Mouse (Mus musculus): ENCODE measurements around the gene Fat4.

The Fat4 gene

DNA sequence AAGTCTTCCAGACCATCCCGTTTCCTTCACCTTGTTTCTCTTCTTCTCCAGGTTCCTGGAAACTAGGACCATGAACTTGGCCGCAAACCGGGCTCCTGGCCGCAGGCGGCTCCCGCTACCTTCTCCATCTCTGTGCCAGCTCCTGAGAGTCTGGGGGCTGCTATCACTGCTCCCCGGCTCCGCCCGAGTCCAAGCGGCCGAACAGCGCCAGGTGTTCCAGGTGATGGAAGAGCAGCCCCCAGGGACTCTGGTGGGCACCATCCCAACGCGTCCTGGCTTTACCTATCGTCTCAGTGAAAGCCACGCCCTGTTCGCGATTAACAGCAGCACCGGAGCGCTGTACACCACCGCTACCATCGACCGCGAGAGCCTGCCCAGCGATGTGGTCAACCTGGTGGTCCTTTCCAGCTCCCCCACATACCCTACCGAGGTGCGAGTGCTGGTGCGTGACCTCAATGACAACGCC, at the start of gene Fat4:
TSS of gene Fat4 (plus strand) at position 51 of the 466 bp plus-strand sequence.
- DNase-seq (ENCODE audit: low spot score in 2 of 2), result no peak

DNA sequence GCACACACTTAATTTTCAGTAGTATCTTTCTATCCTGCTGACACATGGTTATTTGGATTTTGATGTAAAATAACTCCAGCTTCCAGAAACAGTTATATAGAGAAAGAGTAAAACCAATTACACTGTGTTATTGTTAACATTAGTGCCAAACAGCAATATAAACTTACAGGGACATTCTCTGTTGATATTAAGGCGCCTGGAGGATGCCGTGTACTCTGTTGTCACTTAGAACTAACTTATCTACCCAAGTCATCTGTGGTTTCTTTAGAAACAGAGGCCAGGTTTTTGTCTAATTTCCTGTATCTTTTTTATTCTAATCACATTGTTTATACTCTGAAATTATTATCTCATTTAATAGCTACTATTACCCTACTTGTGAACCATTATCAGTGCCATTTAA, 47.3 kb upstream of the Fat4 start:
- DNase-seq (ENCODE audit: low spot score in 2 of 2), result no peak

DNA sequence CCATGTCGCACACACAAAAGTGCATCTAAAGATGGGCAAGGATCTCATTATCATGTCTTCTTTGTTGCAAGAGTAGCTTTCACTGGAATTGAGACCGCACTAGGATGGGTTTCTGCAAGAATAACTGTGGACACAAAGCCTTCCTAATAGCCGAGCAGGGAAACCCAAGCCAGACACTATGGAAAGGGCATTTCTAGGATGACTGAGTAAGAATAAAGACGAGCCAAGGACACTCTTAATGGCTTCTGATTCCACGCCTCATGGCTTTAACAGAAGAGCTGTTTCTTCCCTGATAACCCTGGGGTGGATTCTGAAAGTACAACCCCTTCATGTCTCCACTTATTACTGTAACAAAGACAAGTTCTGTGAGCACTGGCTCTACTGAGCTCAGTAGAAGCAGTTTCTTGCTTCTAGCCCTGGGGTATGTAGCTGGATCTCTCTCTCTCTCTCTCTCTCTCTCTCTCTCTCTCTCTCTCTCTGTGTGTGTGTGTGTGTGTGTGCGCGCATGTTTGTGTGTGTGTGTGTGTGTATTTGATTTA, 43.7 kb upstream of the Fat4 start:
- DNase-seq (ENCODE audit: low spot score in 2 of 2), result no peak

DNA sequence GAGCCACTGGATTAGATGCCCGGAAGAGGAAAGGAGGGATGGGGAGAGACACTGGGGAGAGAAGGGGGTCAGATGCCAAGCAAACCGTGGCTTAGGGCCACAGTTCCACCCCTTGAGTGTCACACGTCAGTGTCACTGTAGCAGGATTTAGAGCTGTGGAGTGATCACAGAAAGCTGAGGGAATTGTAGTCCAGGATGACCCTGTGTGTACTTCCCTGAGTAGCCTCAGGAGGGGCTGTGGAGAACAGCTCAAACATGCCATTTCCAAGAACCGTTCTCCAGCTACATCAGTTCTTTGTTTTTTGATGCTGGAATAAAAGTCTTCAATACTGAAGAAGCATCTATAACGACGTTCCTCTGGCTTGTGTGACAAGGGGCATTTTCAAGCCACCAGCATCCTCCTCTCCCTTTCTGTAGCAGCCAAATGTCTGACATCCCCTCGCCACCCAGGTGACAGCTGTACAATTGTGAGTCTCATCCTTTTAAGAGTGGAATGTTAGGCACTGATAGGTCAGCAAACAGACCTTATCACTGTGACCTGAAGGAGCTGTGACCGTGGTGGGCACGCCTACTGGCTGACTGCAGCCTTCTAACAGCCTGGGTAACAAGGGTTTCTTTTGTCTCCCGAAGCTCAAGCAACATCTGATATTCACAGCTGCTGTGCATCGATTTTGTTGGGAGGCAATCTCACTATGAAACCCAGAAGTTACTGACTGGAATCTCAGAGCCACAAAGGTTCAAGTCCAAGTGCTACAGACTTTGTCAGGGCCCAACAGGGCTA, 39.9 kb upstream of the Fat4 start:
- DNase-seq (ENCODE audit: low spot score in 2 of 2), result no peak

DNA sequence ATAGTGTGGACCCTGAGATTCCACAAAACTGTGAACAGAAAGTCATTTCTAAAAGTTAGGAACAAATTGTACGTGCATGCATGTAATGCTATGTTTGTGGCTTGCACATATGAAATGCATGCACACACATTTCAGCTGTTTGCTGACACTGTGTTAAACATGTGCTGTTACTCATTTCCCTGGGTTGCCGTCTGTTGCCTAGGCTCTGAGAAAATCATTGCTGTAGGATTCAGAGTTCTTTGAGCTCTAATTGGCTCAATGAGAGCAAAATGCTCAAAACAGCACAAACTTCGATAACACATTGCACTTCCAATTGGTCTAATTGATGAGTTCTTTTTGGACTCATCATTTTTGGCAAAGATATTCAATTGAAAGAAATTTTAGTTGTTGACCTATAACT, 37.7 kb upstream of the Fat4 start:
- no peak for DNase-seq (ENCODE audit: low spot score in 2 of 2)

DNA sequence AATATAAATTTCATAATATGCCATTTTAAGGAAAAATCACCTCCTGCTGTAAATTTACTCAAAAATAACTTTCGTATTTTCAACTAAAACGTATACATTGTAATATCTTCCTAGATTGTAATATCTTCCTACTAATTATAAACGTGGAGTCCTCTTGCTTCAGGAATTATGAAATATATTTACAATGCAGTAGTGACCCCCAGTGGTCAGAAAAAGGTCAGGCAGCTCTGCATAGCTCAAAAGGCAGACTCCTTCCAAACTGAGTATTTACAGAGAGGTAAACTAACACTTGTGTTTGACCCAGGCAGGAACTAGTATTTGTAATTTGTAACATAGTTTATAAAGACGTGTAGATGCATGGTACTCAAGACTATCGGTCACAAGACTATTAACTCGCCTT, 37.2 kb upstream of the Fat4 start:
- DNase-seq (ENCODE audit: low spot score in 2 of 2), result peak; percentile 12 to 54

DNA sequence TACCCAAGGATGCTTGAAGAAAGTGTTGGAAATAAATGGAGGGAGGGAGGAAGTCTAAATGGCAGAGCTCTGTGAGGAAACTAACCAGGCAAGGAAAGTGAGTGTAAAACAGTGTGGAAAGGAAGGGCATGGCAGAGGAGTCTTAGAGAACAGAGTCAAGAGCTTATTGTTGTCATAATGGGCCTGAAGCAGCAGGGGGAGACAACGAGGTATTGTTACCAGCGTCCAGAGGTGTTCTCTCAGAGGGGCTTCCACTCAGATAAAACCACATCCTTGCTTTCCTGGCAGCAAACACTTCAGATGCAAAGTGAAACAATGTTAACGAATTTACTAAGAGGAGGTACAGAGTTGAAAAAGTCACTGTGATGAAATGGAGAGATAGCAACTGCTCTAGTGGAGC, 33.1 kb upstream of the Fat4 start:
- DNase-seq (ENCODE audit: low spot score in 2 of 2), result peak; percentile 25 to 63

DNA sequence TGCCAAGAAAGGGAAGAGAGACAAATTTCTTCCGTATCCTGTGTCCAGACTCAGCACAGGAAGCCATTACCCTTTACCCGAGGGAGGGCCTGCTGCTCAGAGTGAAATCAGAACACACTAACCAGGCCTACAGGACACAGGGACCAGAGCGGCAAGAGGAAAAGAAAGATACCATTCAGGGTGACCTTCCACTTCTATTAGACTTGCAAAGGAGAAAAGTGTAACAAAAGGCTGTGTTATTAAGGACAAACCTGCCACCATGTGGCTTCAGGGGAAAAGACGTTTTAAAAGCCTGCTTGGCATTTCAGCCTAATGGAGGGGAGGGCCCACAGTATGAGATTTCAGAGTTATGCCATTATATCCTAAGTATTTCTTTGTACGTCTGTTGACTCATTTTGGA, 26.1 kb upstream of the Fat4 start:
- DNase-seq (ENCODE audit: low spot score in 2 of 2), result no peak

DNA sequence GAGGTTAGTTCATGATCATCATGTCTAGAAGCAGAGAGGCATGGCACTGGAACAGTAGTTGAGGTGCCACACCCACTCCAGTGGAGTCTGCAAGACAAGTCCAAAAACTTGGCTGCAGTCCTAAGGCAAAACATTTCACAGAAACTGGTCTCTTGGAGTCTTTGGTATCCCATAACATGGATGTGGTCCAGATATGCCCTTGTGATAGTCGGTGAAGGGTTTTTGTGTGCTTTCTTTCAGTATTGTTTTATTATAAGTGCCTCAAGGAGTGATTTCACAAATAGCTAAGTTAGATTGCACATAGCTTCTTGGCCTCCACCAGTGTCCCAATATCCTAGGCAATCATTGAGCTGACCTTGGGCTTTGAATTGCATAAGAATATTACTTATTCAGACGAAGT, 15.4 kb upstream of the Fat4 start:
- no peak for DNase-seq (ENCODE audit: low spot score in 2 of 2)

DNA sequence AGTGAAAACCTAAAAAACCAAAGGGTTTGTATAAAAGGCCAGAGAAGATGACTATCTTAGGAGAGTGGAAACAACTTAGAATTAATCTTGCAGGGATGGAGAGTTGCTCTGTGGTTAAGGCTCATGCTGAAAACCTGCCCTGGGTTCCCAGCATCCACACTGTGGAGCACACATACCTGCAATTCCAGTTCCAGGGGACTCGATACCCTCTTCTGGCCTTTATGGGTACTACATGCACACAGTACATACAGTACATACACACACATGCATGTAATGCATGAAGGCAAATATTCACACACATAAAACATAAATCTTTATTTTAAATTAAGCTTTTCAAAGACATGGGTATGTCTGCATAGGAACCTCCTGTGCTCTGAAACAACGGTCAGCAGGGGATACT, 10.9 kb upstream of the Fat4 start:
- no peak for DNase-seq (ENCODE audit: low spot score in 2 of 2)

DNA sequence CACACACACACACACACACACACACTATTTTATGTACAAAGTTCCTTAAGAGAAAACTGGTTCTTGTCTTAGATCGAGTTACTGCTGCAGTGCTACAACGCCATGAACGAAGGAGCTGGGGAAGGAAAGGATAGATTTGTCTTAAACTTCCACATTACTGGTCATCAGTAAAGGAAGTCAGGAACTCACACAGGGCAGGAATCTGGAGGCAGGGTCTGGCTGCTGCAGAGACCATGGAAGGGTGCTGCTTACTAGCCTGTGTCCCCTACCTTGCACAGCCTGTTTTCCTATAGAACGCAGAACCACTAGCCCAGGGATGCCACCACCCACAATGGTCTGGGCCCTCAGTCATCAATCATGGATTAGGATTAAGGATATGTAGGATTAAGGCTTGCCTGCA, 10.0 kb upstream of the Fat4 start:
- no peak for DNase-seq (ENCODE audit: low spot score in 2 of 2)

DNA sequence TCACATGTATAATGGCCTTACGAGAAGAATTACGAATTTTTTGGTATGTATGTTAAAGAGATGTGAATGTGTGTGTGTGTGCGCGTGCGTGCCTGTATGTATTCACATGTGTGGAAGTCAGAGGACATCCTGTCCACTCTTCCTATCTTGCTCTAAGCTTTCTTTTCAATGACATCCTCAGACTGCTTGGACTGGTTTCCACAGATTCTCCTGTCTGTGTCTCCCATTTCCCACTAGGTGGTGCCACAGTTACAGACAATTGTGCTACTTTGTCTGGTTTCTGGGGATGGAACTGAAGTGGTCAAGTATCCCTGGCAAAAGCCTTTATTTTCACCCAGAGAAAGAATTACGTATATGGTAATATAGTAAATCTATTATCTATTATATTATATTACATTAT, 4.0 kb upstream of the Fat4 start:
- no peak for DNase-seq (ENCODE audit: low spot score in 2 of 2)

DNA sequence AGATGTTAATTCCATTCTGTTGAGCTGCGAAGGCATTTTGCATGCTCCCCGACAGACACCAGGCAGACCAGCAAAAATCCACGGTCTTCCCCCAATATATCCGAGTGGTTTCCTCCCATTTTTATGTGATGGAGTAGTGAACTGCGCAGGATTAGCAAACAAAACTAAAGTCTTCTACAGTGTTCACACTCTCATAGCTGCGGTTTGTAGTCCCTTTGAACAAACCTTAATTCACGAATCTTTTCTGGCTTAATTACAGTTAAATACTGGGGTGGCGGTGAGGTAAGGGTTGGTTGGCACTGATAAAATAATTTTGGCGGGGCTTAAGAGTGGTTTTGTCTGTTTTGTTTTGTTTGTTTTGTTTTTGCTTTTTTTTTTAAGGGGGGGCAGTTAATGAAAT, 3.1 kb upstream of the Fat4 start:
- no peak for DNase-seq (ENCODE audit: low spot score in 2 of 2)

DNA sequence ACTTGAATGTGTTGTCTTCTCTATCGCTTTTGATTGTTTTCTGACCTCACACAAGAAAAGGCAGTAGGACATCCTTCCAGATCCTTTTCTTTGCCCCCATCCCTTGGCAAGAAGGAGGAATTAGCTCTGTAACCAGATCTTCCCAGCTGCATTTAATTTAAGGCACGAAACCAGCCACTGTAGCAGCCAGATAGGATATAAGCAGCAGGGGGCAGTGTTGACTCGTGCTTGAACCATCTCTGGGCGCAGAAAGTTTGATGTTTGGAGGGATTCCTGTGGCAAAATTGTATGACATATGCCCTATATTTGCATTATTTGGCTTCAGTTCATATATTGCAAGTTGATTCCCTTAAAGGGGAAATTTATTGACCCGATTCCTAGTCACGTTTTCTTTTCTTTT, 2.5 kb upstream of the Fat4 start:
- peak; percentile 31 to 79 for DNase-seq (ENCODE audit: low spot score in 2 of 2)

DNA sequence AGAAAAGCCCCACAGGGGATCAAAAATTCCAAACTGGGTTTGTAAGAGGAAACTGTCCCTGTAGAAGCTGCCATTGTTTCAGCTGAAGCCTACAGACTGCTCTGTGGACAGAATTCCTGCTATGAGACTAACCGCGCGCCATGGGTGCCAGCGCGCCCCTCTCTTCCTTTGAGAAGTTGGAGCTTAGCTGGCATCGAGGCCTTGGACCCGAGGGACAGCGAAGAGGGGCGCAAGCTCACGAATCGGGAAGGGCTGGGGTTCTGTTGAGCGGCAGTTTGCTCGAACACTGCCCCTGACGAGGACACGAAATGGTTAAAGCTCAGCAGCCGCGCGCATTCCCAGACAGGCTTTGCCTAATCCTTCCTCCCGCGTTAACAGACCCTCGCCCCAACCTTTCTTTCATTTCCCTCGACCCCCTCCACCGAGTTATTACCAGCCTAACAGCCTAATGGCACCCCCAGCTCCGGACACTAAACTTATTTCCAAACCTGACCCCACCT, 1.8 kb upstream of the Fat4 start:
- DNase-seq (ENCODE audit: low spot score in 2 of 2), result no peak

DNA sequence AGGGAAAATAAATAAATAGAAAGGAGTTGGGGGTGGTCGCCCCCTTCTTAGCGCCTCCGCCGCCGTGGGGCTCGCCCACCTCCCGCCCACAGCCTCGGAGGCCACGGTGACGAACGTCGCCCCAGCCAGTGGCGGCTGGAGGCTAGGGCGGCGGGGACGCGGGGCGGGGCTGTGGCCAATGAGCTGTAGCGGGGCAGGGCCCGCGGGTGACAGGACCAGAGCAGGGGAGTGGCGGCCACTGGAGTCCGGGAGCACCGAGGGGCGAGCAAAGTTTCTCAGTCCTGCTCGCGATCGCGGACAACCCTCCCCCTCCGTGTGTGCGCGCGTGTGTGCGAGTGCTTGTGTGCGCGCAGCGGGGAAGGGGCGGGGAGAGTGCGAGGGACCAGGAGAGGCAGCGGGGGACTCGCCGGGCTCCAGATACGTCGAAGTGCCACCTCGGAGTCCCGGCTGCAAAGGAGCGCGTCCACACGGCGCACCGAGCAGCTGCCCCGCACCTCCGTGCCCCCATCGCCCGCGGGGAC, 1.2 kb upstream of the Fat4 start:
- DNase-seq (ENCODE audit: low spot score in 2 of 2), result peak; percentile 28 to 29

DNA sequence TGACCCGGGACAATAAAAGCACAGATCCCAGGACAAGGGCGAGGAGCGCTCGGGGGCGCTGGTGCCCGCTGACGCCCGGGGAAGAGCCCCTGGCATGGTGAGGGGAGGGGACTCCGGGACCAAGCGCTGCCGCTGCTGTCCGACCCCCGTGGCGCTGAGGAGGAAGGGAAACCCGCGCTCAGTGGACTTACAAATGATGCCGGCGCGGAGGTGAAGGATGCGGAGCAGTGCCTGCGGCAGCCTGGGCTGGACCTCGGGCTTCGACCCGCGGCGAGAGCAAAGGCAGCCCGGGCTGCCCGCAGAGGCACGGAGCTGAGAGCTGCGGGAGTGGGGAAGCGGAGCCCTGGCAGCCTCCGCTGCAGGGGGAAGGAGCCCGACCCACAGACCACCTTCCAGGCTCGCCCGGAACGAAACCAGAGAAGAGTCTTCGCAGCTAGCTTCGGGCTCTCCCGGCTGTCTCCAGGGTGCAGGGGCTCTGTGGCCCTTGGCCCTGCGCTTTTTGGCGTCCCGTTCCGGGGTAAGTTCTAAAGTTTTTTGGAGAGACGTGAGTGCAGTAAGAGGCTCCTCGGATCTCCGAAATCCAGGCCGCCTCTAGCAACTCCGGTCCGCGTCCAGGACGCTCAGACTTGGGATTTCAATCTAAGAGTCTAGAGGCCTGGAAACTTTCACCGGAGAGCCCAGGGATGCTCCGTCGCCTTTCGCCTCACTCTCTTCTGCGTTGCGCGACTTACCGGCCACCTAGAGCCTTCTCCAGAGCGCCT, 499 bp upstream of the Fat4 start:
- peak in 1 of 2 experiments; percentile 13 for DNase-seq (ENCODE audit: low spot score in 2 of 2)

DNA sequence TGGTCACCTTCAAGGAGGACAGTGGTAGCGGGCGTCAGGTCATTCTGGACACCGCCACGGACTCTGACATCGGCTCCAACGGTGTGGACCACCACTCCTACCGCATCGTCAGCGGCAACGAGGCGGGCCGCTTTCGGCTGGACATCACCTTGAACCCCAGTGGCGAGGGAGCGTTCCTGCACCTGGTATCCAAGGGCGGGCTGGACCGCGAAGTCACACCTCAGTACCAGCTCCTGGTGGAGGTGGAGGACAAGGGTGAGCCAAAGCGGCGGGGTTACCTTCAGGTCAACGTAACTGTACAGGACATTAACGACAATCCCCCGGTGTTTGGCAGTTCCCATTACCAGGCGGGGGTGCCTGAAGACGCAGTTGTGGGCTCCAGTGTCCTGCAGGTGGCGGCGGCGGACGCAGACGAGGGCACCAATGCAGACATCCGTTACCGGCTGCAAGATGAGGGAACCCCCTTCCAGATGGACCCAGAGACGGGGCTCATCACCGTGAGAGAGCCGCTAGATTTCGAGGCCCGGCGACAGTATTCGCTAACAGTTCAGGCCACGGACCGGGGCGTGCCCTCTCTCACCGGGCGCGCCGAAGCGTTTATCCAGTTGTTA, 746 bp downstream of the Fat4 start:
- peak; percentile 11 to 28 for DNase-seq (ENCODE audit: low spot score in 2 of 2)

DNA sequence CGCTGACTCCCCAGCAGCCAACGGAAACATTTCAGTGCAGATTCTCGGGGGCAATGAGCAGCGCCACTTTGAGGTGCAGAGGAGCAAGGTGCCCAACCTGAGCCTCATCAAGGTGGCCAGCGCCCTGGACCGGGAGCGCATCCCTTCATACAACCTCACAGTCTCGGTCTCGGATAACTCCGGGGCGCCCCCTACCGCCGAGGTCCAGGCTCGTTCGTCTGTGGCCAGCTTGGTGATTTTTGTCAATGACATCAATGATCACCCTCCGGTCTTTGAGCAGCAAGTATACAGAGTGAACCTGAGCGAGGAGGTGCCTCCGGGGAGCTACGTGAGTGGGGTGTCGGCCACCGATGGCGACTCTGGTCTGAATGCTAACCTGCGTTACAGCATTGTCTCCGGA, 1.4 kb downstream of the Fat4 start:
- peak; percentile 43 to 66 for DNase-seq (ENCODE audit: low spot score in 2 of 2)

DNA sequence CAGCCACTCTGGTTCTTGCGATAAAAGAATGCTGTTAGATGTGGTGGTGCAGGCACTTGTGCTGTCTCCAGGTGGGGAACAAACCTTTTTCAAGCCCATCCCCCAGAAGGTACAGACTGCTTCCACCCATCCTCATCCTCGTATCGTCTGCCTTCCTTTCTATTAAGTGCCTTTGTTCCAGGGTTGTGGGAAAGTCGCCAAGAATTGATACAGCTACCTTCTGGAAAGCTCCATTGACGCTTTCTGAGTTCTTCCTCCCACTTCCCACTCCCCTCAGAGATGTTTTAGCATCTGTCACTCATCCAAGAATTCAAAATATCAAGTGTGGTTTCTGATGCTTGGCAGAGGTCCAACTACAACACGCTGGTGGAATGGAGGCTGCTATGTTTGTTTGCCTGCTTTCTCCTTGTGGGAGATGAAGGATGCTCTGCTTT, 6.1 kb downstream of the Fat4 start:
- no peak for DNase-seq (ENCODE audit: low spot score in 2 of 2)

DNA sequence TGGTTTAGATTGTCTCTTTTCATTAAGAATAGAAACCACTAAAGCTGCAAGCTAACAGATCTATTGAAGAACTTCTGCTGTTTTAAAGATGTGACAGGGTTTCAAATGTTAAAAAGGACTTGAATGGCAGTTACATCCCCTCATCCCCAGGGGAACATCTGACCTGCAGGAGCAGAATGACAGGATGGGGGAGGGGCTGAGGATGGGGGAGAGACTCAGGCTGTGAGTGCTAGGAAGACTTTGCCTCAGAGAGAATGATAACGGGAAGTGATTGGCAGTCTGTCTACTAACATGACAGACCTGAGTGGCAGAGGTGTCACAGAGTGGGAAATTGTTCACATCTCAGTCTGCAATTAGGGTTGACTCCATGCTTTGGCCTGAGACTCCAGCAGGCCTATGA, 14.1 kb downstream of the Fat4 start:
- no peak for DNase-seq (ENCODE audit: low spot score in 2 of 2)

DNA sequence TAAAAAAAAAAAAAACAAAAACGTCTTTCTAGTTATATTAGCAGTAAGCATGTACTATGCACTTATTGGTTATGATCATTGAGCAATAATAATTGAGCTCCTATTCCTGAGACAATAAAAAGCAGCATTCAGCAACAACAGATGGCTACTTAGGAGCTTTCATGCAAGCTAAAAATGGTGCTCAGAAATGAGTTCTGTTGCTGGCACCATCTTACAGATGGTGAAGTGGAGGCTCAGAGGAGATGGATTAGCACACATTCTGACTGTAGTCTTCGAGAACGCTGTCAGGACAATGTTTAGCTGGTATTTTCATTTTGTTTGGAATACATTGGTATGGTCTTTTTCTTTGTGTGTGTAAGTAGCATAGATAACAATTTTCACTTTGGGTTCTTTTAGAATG, 20.1 kb downstream of the Fat4 start:
- DNase-seq (ENCODE audit: low spot score in 2 of 2), result no peak

All from thymus, postnatal 10 days (tissue).